Mouse (Mus musculus) bone marrow macrophage, adult 2 months (primary cell): ENCODE data around the gene Ahcyl2.

Experiments
- CTCF ChIP-seq: IDR thresholded peaks from 2 replicates; pipeline ENCODE4 v1.5.1; 2012; ENCODE audit warnings: low read depth, mild to moderate bottlenecking, low read length, moderate library complexity
- POLR2A ChIP-seq: IDR thresholded peaks from 2 replicates; pipeline ENCODE4 v1.6.1; 2012; ENCODE audit warnings: mild to moderate bottlenecking, low read depth, low read length, borderline replicate concordance

DNA sequence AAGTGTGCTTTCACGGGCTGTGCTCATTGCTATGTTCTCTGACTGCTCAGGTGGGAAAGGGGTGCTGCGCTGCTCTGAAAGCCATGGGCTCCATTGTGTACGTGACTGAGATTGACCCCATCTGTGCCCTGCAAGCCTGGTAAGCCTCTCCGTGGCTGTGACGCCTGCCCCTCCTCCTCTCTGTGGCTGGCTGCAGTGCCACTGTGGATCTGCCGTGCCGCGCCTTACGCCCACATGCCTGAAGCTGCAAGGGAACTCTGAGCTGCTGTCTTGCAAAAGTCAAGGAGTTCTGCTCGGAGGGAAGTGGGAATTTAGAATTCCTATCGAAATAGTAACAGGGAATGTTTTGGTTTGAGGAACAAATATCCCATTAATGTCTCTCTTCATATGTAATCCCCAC lies 123.3 kb downstream of the Ahcyl2 start:
- no peak for TF ChIP-seq CTCF
- TF ChIP-seq POLR2A, result no peak
